Comparison of ENCODE assay signal across 19 mouse cellular contexts in genomic region chr5:106594388-106594787, GRCm38 (mm10). TPM values are rescaled to one million over a fixed set of nuclear protein-coding genes. Genes with fewer than 3 reads are reported as not detected.
A peak's percentile ranks its signal among the peaks of the same experiment; 100 is the strongest.
DNase-seq lines count a peak whose midpoint lies in the region; ATAC-seq and TF ChIP-seq lines count a peak whose summit lies in the region.
"Had no signal": no experiment of that assay in that cellular context is flagged by ENCODE, and none has a peak within 500 bp of the region (broad histone marks: within the 10 kb centered on the region; RNA-seq: fewer than 3 reads in every experiment).

No protein-coding gene starts in this region.

- POLR2A ChIA-PET in Patski (lab: Charles Lee): interaction anchor here (1.0 kb wide), 1 partner anchor 10 kb away, joined by 3 read pairs; no protein-coding TSS in a partner anchor

- ATAC-seq in forebrain, embryonic 14.5 days: no peak
- no peak for ATAC-seq in forebrain, embryonic 15.5 days (replicated peaks)
- no peak for ATAC-seq in lung, embryonic 14.5 days (ENCODE audit: insufficient read depth)
- no peak for ATAC-seq in Patski
- no peak for ATAC-seq in stomach, postnatal 0 days (ENCODE audit: low FRiP score, low TSS enrichment)
- ATAC-seq: forebrain, embryonic 16.5 days had no signal

- H3K27ac ChIP-seq in forebrain, embryonic 14.5 days (ENCODE audit: low read depth, low read length): no peak overlapping the region
- no peak overlapping the region for H3K27ac ChIP-seq in forebrain, embryonic 15.5 days (replicated peaks)
- H3K27ac ChIP-seq in lung, embryonic 14.5 days (ENCODE audit: low read depth): no peak overlapping the region
- H3K27ac ChIP-seq in stomach, postnatal 0 days (replicated peaks): no peak overlapping the region
- H3K27ac ChIP-seq: gastrocnemius, adult 2 months; neural tube, embryonic 15.5 days; stomach, embryonic 15.5 days had no signal

- in situ Hi-C loops in Patski (cut with MboI; ENCODE audit: low pct_unique_long_range_greater_than_20kb): no loop called here

- H3K4me2 ChIP-seq in forebrain, embryonic 14.5 days (ENCODE audit: low read length): no peak overlapping the region
- H3K4me2 ChIP-seq in forebrain, embryonic 15.5 days (replicated peaks): no peak overlapping the region
- no peak overlapping the region for H3K4me2 ChIP-seq in lung, embryonic 14.5 days
- no peak overlapping the region for H3K4me2 ChIP-seq in stomach, postnatal 0 days (replicated peaks; ENCODE audit: low read depth)
- H3K4me2 ChIP-seq: neural tube, embryonic 15.5 days; stomach, embryonic 15.5 days had no signal

- H3K4me1 ChIP-seq in forebrain, embryonic 14.5 days (ENCODE audit: control insufficient read depth, insufficient read depth, low read length): no peaks in the 10 kb centered on the region
- peaks cover 8% of the 10 kb centered on the region for H3K4me1 ChIP-seq in forebrain, embryonic 15.5 days
- no peaks in the 10 kb centered on the region for H3K4me1 ChIP-seq in lung, embryonic 14.5 days (ENCODE audit: insufficient read depth)
- H3K4me1 ChIP-seq in stomach, postnatal 0 days (replicated peaks; ENCODE audit: control insufficient read depth, insufficient read depth): no peaks in the 10 kb centered on the region
- H3K4me1 ChIP-seq: neural tube, embryonic 15.5 days; stomach, embryonic 15.5 days had no signal

- H3K9me3 ChIP-seq in forebrain, embryonic 14.5 days (replicated peaks; ENCODE audit: control insufficient read depth, low read length): no peaks in the 10 kb centered on the region
- no peaks in the 10 kb centered on the region for H3K9me3 ChIP-seq in forebrain, embryonic 15.5 days
- no peaks in the 10 kb centered on the region for H3K9me3 ChIP-seq in lung, embryonic 14.5 days (ENCODE audit: low read depth, low read length)
- no peaks in the 10 kb centered on the region for H3K9me3 ChIP-seq in stomach, postnatal 0 days (ENCODE audit: control insufficient read depth, low read length)
- H3K9me3 ChIP-seq: neural tube, embryonic 15.5 days; stomach, embryonic 15.5 days had no signal

- no peak overlapping the region for H3K4me3 ChIP-seq in forebrain, embryonic 14.5 days (ENCODE audit: low read depth, low read length)
- no peak overlapping the region for H3K4me3 ChIP-seq in forebrain, embryonic 15.5 days
- no peak overlapping the region for H3K4me3 ChIP-seq in lung, embryonic 14.5 days (ENCODE audit: low read depth, low read length)
- H3K4me3 ChIP-seq in stomach, postnatal 0 days (ENCODE audit: low read depth, low read length): no peak overlapping the region
- H3K4me3 ChIP-seq: gastrocnemius, adult 2 months; megakaryocyte, embryonic 14.5 days; neural tube, embryonic 15.5 days; stomach, embryonic 15.5 days had no signal

- peak; percentile 63 for DNase-seq in forebrain, embryonic 14.5 days (ENCODE audit: low spot score)
- DNase-seq in lung, embryonic 14.5 days: peak; percentile 37
- no peak for DNase-seq in lung, postnatal 36 days
- DNase-seq in Patski (ENCODE audit: low read depth, low spot score): no peak
- no peak for DNase-seq in stomach, postnatal 0 days (ENCODE audit: low spot score)
- no peak for DNase-seq in kidney, postnatal 25 days
- DNase-seq: gastrocnemius, adult 2 months; heart, postnatal 36 days; kidney, postnatal 10 days; layer of hippocampus, adult 9-11 months; lung, adult 2 months; thymus, postnatal 14 days had no signal

- no peak overlapping the region for H3K9ac ChIP-seq in forebrain, embryonic 14.5 days (ENCODE audit: low read length)
- no peak overlapping the region for H3K9ac ChIP-seq in forebrain, embryonic 15.5 days (replicated peaks)
- H3K9ac ChIP-seq in lung, embryonic 14.5 days: no peak overlapping the region
- no peak overlapping the region for H3K9ac ChIP-seq in stomach, postnatal 0 days (ENCODE audit: low read length)
- H3K9ac ChIP-seq: neural tube, embryonic 15.5 days; stomach, embryonic 15.5 days had no signal

- no peak for TF ChIP-seq EP300 in stomach, postnatal 0 days (optimal IDR thresholded peaks at IDR 0.05)

- TF ChIP-seq CTCF in lung, embryonic 14.5 days (IDR thresholded peaks at IDR 0.05; ENCODE audit: low read depth): peak; percentile 33
- peak; percentile 23 for TF ChIP-seq CTCF in Patski (IDR thresholded peaks at IDR 0.05)
- TF ChIP-seq CTCF in stomach, postnatal 0 days (IDR thresholded peaks at IDR 0.05; ENCODE audit: low read depth): peak; percentile 35; the same call in 1 of the 2 replicates

- H3K27me3 ChIP-seq in forebrain, embryonic 14.5 days (replicated peaks; ENCODE audit: control insufficient read depth, insufficient read depth, low read length): no peaks in the 10 kb centered on the region
- H3K27me3 ChIP-seq in forebrain, embryonic 15.5 days: no peaks in the 10 kb centered on the region
- no peaks in the 10 kb centered on the region for H3K27me3 ChIP-seq in lung, embryonic 14.5 days (ENCODE audit: insufficient read depth, low read length)
- no peaks in the 10 kb centered on the region for H3K27me3 ChIP-seq in Patski
- H3K27me3 ChIP-seq in stomach, postnatal 0 days (ENCODE audit: control insufficient read depth, insufficient read depth, low read length): no peaks in the 10 kb centered on the region
- H3K27me3 ChIP-seq: megakaryocyte, embryonic 14.5 days; neural tube, embryonic 15.5 days; stomach, embryonic 15.5 days had no signal

- H3K36me3 ChIP-seq in forebrain, embryonic 14.5 days (ENCODE audit: control insufficient read depth, insufficient read depth, low read length): no peaks in the 10 kb centered on the region
- H3K36me3 ChIP-seq in forebrain, embryonic 15.5 days: 0 out of 2 replicates have a peak, but pooled peaks cover 10% of the 10 kb centered on the region
- peaks cover 11% of the 10 kb centered on the region; the same call in 1 of the 2 replicates for H3K36me3 ChIP-seq in lung, embryonic 14.5 days (ENCODE audit: insufficient read depth)
- no peaks in the 10 kb centered on the region for H3K36me3 ChIP-seq in stomach, postnatal 0 days (ENCODE audit: control insufficient read depth, insufficient read depth, low read length)
- H3K36me3 ChIP-seq: stomach, embryonic 15.5 days had no signal

- CTCF ChIA-PET in Patski (lab: Charles Lee): no interaction called here

RNA-seq across cellular contexts. Expression of gene Gm17304, which starts 14.5 kb away (rescaled TPM):
- not detected in 2 replicates for polyA plus RNA-seq in forebrain, embryonic 14.5 days (2014; fragmentation: Nextera tagmentation; extraction: Ambion mirVana)
- polyA plus RNA-seq in forebrain, embryonic 15.5 days (2015; fragmentation: Nextera tagmentation; extraction: Ambion mirVana): not detected in 2 replicates
- polyA plus RNA-seq in lung, embryonic 14.5 days (2014; fragmentation: Nextera tagmentation; extraction: Ambion mirVana): not detected in 2 replicates
- polyA plus RNA-seq in Patski (2021): not detected
- polyA plus RNA-seq in stomach, postnatal 0 days (2015; fragmentation: Nextera tagmentation; extraction: Ambion mirVana): not detected in 2 replicates
- polyA plus RNA-seq: forebrain, embryonic 16.5 days; liver, adult 2 months; lung, adult 2 months; neural tube, embryonic 15.5 days; small intestine, adult 2 months; stomach, embryonic 15.5 days had no signal

Comparison
In these comparisons a context has a peak if more than half of its experiments do, and no peak if none do; other contexts are left out.
1. DNase-seq: peak in forebrain, embryonic 14.5 days (single experiment) and lung, embryonic 14.5 days (single experiment); none in lung, postnatal 36 days (single experiment), Patski (single experiment), stomach, postnatal 0 days (single experiment) and kidney, postnatal 25 days (0 of 2).
2. Peak in every context shown above with its lines, with median percentiles within 50 percentile points of each other: CTCF ChIP-seq.